Mouse (Mus musculus): ENCODE results near the gene Rnase12.

- no peak for TF ChIP-seq POLR2A (IDR thresholded peaks at IDR 0.05; ENCODE audit: insufficient read length, low read depth)
- TF ChIP-seq TCF12 (IDR thresholded peaks at IDR 0.05; ENCODE audit: insufficient read depth, poor library complexity, severe bottlenecking), result no peak
- no peak for TF ChIP-seq E2F4 (IDR thresholded peaks at IDR 0.05; ENCODE audit: insufficient read depth)
- TF ChIP-seq MAX (IDR thresholded peaks at IDR 0.05; ENCODE audit: low read depth), result no peak
- no peak for TF ChIP-seq POLR2AphosphoS2 (IDR thresholded peaks at IDR 0.05; ENCODE audit: insufficient read length, low read depth)
- TF ChIP-seq MYOD1 (IDR thresholded peaks at IDR 0.05; ENCODE audit: control insufficient read depth in 1 of 3, insufficient read length in 2 of 3, low read depth in 2 of 3), result no peak
- no peak for TF ChIP-seq USF1 (IDR thresholded peaks at IDR 0.05; ENCODE audit: low read depth)
- TF ChIP-seq CEBPB (IDR thresholded peaks at IDR 0.05; ENCODE audit: insufficient read depth, poor library complexity, severe bottlenecking), result no peak
Measured at GRCm38 (mm10) chr14:51087762-51088161, 30.3 kb upstream of the Rnase12 start.
